Mouse (Mus musculus) bone marrow, adult 2 months (tissue): ENCODE measurements around the gene Nacc2.

ENCODE experiments used
- CTCF ChIP-seq: fragments of 200-500 bp; IDR thresholded peaks from 2 replicates; pipeline ENCODE4 v1.5.1; 2011; ENCODE audit warnings: low read length, control low read depth; ENCODE audit not compliant: control insufficient read depth, insufficient read depth
- POLR2A ChIP-seq: fragments of 200-500 bp; IDR thresholded peaks from 2 replicates; pipeline ENCODE4 v1.6.1; 2011; ENCODE audit warnings: low read depth, mild to moderate bottlenecking, control low read depth, low read length, borderline replicate concordance; ENCODE audit not compliant: control insufficient read depth

- TF ChIP-seq CTCF (no peak), POLR2A (no peak)
These were observed 60.8 kb downstream of the Nacc2 start for GRCm38 (mm10) chr2:26062241-26062640.
